Comparison of ENCODE assay signal across 15 mouse cellular contexts in the genomic region with DNA sequence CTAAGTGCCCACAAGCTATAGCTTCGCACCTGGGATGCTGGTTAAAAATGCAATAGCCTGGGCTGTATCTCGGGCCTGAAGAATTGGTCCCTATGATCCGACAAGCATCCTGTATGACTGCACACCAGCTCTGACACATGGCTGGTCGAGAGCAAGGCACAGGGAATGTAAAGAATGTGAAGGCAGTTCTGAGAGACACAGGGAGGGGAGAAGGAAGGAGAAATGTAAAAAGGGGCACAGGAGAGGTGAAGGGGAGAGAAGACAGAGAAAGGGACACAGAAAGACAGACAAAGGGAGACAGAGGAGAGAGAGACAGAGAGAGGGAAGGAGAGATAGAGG. TPM values are rescaled to one million over a fixed set of nuclear protein-coding genes. Genes with fewer than 3 reads are reported as not detected.
A peak's percentile ranks its signal among the peaks of the same experiment; 100 is the strongest.
DNase-seq lines count a peak whose midpoint lies in the region; ATAC-seq and TF ChIP-seq lines count a peak whose summit lies in the region.
"Had no signal": no experiment of that assay in that cellular context is flagged by ENCODE, and none has a peak within 500 bp of the region (broad histone marks: within the 10 kb centered on the region; RNA-seq: fewer than 3 reads in every experiment).

No protein-coding gene starts in this region.

- peaks cover 13% of the 10 kb centered on the region for H3K27me3 ChIP-seq in heart, embryonic 13.5 days (replicated peaks)
- no peaks in the 10 kb centered on the region for H3K27me3 ChIP-seq in forebrain, embryonic 15.5 days
- no peaks in the 10 kb centered on the region for H3K27me3 ChIP-seq in hindbrain, postnatal 0 days (ENCODE audit: insufficient read depth, low read length)
- H3K27me3 ChIP-seq: lung, embryonic 15.5 days had no signal

- ATAC-seq in heart, embryonic 13.5 days (ENCODE audit: extremely low read depth, insufficient number of reproducible peaks, low FRiP score, low TSS enrichment): no peak
- no peak; the same call in 1 of the 2 replicates for ATAC-seq in forebrain, embryonic 15.5 days (replicated peaks)
- no peak for ATAC-seq in hindbrain, postnatal 0 days
- no peak for ATAC-seq in megakaryocyte-erythroid progenitor cell, adult 5-6 weeks (replicated peaks; ENCODE audit: low FRiP score, low TSS enrichment, poor library complexity, severe bottlenecking)

- WGBS in heart, embryonic 13.5 days: 24% methylated on average over 4 of the region's 4 CpGs
- 51% methylated on average over 4 of the region's 4 CpGs for WGBS in forebrain, embryonic 15.5 days
- 42% methylated on average over 4 of the region's 4 CpGs for WGBS in hindbrain, postnatal 0 days

- H3K9ac ChIP-seq in heart, embryonic 13.5 days: peak overlapping the region; percentile 5; the same call in 1 of the 2 replicates
- H3K9ac ChIP-seq in forebrain, embryonic 15.5 days (replicated peaks): no peak overlapping the region
- H3K9ac ChIP-seq in hindbrain, postnatal 0 days (replicated peaks; ENCODE audit: low read length): no peak overlapping the region
- H3K9ac ChIP-seq: lung, embryonic 15.5 days had no signal

- no peak for DNase-seq in heart, adult 11 months
- peak; percentile 46 for DNase-seq in NIH3T3 (ENCODE audit: low read depth)
- no peak for DNase-seq in hindbrain, postnatal 0 days (ENCODE audit: low spot score)
- no peak for DNase-seq in cerebellum, postnatal 25 days
- no peak for DNase-seq in ovary, adult 18-20 months (ENCODE audit: low spot score)
- DNase-seq: adrenal gland, postnatal 10 days; cerebellum, adult 9-10 months; kidney, adult 2 months; kidney, postnatal 36 days; thymus, adult 2 months had no signal

- TF ChIP-seq CTCF in hindbrain, postnatal 0 days (IDR thresholded peaks at IDR 0.05; ENCODE audit: low read depth): no peak

- no peak overlapping the region for H3K4me2 ChIP-seq in heart, embryonic 13.5 days
- no peak overlapping the region for H3K4me2 ChIP-seq in forebrain, embryonic 15.5 days (replicated peaks)
- no peak overlapping the region for H3K4me2 ChIP-seq in hindbrain, postnatal 0 days (ENCODE audit: low read depth, low read length)
- H3K4me2 ChIP-seq: lung, embryonic 15.5 days had no signal

- peaks cover 28% of the 10 kb centered on the region for H3K4me1 ChIP-seq in heart, embryonic 13.5 days
- peaks cover 34% of the 10 kb centered on the region for H3K4me1 ChIP-seq in forebrain, embryonic 15.5 days
- peaks cover 10% of the 10 kb centered on the region for H3K4me1 ChIP-seq in hindbrain, postnatal 0 days (ENCODE audit: insufficient read depth, low read length)
- H3K4me1 ChIP-seq: lung, embryonic 15.5 days had no signal

- H3K36me3 ChIP-seq in heart, embryonic 13.5 days: peaks cover 7% of the 10 kb centered on the region; the same call in 1 of the 2 replicates
- peaks cover 16% of the 10 kb centered on the region for H3K36me3 ChIP-seq in forebrain, embryonic 15.5 days
- H3K36me3 ChIP-seq in hindbrain, postnatal 0 days (ENCODE audit: insufficient read depth, low read length): peaks cover 6% of the 10 kb centered on the region; the same call in 1 of the 2 replicates
- H3K36me3 ChIP-seq: G1E had no signal

- H3K4me3 ChIP-seq in heart, embryonic 13.5 days: no peak overlapping the region
- no peak overlapping the region for H3K4me3 ChIP-seq in forebrain, embryonic 15.5 days
- H3K4me3 ChIP-seq in hindbrain, postnatal 0 days (ENCODE audit: low read length): no peak overlapping the region
- H3K4me3 ChIP-seq: lung, embryonic 15.5 days had no signal

- H3K27ac ChIP-seq in heart, embryonic 13.5 days (replicated peaks): peak overlapping the region; percentile 67
- peak overlapping the region; percentile 80 for H3K27ac ChIP-seq in forebrain, embryonic 15.5 days (replicated peaks)
- 0 out of 2 replicates have a peak overlapping the region, but pooled peaks have one; percentile 23 for H3K27ac ChIP-seq in hindbrain, postnatal 0 days
- H3K27ac ChIP-seq: lung, embryonic 15.5 days had no signal

- no peaks in the 10 kb centered on the region for H3K9me3 ChIP-seq in heart, embryonic 13.5 days
- no peaks in the 10 kb centered on the region for H3K9me3 ChIP-seq in forebrain, embryonic 15.5 days
- no peaks in the 10 kb centered on the region for H3K9me3 ChIP-seq in hindbrain, postnatal 0 days (ENCODE audit: low read length)
- H3K9me3 ChIP-seq: lung, embryonic 15.5 days had no signal

RNA-seq across cellular contexts. Expression of gene Rars, which starts 44.2 kb away (rescaled TPM):
- polyA plus RNA-seq in heart, embryonic 13.5 days (2015; fragmentation: Nextera tagmentation; extraction: Ambion mirVana): 63.5 and 70.0 TPM in 2 replicates
- 69.9 and 71.9 TPM in 2 replicates for polyA plus RNA-seq in forebrain, embryonic 15.5 days (2015; fragmentation: Nextera tagmentation; extraction: Ambion mirVana)
- total RNA-seq in hindbrain, postnatal 0 days (2014; rRNA removed): 27.4 and 30.0 TPM in 2 replicates
- 56.6 and 58.7 TPM in 2 replicates for polyA plus RNA-seq in hindbrain, postnatal 0 days (2015; fragmentation: Nextera tagmentation; extraction: Ambion mirVana)
- 99.7 and 111 TPM in 2 replicates for total RNA-seq in megakaryocyte-erythroid progenitor cell, adult 5-6 weeks (2014; fragmentation: Nextera tagmentation)
- 132 and 143 TPM in 2 replicates for total RNA-seq in megakaryocyte-erythroid progenitor cell, adult 5-6 weeks (2017)

Comparison
In these comparisons a context has a peak if more than half of its experiments do, and no peak if none do; other contexts are left out.
1. H3K27ac ChIP-seq: peak in every context shown above with its lines; median percentile 80 in forebrain, embryonic 15.5 days; 67 in heart, embryonic 13.5 days; 23 in hindbrain, postnatal 0 days.